Mouse (Mus musculus) embryonic stem cell, embryonic (primary cell): ENCODE measurements around the gene Gm3727.
"Not testable (repeated sequence)": the region's sequence is repeated elsewhere in the genome, so short reads cannot be mapped to it uniquely, and the experiment has no call there.

Source experiments
- CTCF ChIA-PET, 4 experiments: fragments of 300-600 bp in 2 of 4; fragments of 350-600 bp in 2 of 4; sonication (Branson Sonifier 250); formaldehyde crosslinking; loops; one replicate each; lab custom pipeline; 2022; ENCODE audit warnings: inconsistent platforms in 2 of 4; lab: Charles Lee
- POLR2A ChIA-PET, 4 experiments: fragments of 300-600 bp in 2 of 4; fragments of 350-600 bp in 2 of 4; sonication (Branson Sonifier 250); formaldehyde crosslinking; loops; one replicate each; lab custom pipeline; 2022; ENCODE audit warnings: antibody characterized with exemption in 4 of 4, inconsistent platforms in 1 of 4; lab: Charles Lee

Gm3727 gene

GRCm38 (mm10) chr14:7264614-7265013 lies at the start of gene Gm3727:
TSS of gene Gm3727 (minus strand) at chr14:7264714.
- CTCF ChIA-PET, POLR2A ChIA-PET: not testable (repeated sequence)

GRCm38 (mm10) chr14:7243498-7243897 lies 21.0 kb downstream of the Gm3727 start:
- POLR2A ChIA-PET, CTCF ChIA-PET: not testable (repeated sequence)
